Mouse (Mus musculus) erythroid progenitor cell, adult 5-6 weeks (primary cell): Measurements from ENCODE around the gene Gm28710. TPM values are rescaled to one million over a fixed set of nuclear protein-coding genes. Genes with fewer than 3 reads are reported as not detected.

Experiments
- ATAC-seq: replicated peaks from 2 replicates; pipeline ENCODE4 v1.8.0; 2016; ENCODE audit warnings: moderate number of reproducible peaks, mild to moderate bottlenecking, moderate TSS enrichment, inconsistent platforms; ENCODE audit not compliant: poor library complexity, low FRiP score, severe bottlenecking
- total RNA-seq, 2 experiments: library from RNA; stranded (forward) in 1 of 2; stranded (reverse) in 1 of 2; fragments of 150-400 nt in 1 of 2; fragments of 186-747, 209-891 nt in 1 of 2; gene quantifications; 2 replicates each; pipeline versions ENCODE4 v1.2.3 to v1.2.4; 2015 to 2017; ENCODE audit warnings: low replicate concordance in 2 of 2

Gm28710 gene
- total RNA-seq (2015; ENCODE audit: low replicate concordance) (not detected in 2 replicates), total RNA-seq (2017; ENCODE audit: low replicate concordance) (not detected in 2 replicates)

- ATAC-seq, result no peak
These were observed at the start of gene Gm28710 for GRCm38 (mm10) chr5:16791243-16791860. Gene Gm28710 (plus strand): TSS chr5:16791810.

DNA sequence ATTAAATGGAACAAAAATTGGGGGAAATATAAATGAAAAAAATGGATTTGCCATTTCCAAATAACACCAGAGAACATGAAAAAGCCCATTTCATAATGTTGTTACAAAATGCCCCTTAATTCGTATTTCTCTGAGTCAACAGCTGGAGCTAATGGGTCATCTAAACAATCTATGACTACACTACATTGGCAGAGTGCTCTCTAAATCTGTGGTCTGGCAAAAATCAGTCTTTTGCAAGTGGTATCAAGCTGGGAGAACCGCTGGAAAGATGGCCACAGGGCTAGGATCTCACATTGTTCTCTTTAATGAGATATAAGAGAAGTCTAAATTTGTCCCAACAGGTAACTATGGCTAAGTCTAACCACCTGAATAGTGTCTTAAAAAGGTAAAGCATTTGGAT is 14.4 kb upstream of the Gm28710 start:
- ATAC-seq, result no peak

DNA sequence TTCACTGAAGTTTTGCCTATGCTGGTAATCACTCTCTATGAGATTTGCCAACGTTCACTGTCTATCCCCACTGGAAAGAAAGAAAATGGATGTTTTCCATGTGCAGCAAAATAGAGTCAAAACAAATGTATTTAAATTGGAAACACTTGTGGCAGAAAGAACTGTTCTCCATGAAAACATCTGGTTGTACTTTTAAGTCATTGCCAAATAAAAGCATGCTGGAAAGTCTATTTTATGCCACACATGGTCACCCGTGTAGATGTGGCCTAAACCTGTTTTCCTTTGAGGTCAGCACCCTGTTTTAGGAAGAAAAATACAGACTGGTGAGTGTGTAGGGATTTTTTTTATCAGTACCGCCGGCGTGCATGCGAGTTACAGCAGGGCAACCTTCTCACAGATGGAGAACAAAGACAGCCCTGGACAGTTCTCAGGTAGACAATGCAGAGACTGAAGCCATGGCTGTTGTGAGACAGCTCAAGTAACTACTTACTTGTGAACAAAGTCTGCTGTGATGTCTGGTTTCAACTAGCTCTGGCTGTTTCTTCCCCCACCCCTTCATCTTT is 12.9 kb upstream of the Gm28710 start:
- ATAC-seq, result no peak

DNA sequence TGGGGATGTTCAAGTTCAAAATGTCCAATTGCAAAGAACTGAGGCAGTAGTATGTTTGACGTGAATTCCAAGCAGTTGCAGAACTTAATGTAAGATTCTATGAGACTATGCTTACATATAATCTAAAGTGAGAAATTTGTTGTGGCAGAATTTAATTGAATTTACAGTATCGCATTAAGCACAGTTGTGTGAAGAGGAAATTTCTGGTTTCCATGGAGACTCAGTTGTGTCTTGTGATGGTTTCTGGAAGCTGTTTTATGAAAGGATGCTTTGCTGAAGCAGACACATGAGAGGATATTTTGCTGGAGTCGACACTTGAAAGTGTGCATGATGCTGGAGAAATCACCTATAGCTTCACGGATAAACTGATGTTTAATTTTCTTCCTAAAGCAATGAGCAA is 6.0 kb upstream of the Gm28710 start:
- no peak for ATAC-seq

DNA sequence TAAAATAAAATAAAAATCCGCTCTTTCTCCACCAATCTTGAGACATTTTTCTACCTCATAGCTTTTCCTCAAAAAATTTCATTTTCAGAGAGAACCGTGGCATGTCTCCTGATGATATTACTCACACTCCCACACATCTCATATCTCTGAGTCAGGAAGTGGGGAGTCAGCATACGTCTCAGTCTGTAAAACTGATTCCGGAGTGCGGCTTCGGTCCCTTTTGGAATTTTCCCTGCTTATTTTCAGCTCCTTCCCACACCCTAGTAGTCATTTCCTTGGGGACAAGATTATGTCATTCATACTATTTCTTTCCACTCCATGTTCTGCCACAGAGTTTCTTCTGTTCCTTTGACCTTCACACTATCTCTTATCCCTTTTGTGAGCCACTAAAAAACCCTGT is 3.4 kb downstream of the Gm28710 start:
- no peak for ATAC-seq

DNA sequence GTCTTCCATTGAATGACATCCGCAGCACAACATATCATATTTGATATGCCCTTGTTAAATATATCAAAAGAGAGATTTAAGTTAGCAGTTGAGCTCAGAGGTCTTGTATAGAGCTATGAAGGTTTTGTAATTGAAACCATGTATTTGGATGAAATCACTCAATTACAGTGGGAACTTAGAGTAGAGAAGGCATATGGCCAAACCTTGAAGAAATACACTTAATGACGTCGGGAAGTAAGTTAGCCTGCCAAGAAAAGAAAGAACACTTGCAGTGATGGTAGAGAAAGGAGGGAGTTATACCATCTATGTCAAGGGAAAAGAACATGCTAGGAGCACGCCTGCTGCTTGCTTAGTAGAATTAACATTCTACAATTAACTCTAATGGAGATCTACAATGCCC is 11.1 kb downstream of the Gm28710 start:
- ATAC-seq, result no peak

DNA sequence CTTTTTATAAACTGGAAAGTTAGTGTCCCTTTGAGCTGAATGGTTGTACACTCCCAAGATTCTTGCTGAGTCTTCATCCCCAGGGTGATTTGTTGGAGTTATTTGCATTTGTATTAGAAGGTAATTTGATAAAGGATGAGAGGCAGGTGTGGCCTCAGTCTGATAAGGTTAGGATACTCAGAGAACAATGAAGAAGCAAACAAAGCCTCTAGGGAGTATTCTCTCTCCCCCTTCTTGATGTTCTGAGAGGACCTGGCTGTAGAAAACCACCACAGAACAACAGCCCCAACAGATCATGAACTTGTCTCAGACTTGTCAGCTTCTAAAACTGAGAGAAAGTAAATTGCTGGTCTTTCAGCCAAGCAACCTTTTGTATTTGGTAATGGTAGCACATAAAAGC is 47.4 kb downstream of the Gm28710 start:
- ATAC-seq, result no peak

- ATAC-seq, result no peak
These were observed 77.8 kb downstream of the Gm28710 start for GRCm38 (mm10) chr5:16869309-16869915.

DNA sequence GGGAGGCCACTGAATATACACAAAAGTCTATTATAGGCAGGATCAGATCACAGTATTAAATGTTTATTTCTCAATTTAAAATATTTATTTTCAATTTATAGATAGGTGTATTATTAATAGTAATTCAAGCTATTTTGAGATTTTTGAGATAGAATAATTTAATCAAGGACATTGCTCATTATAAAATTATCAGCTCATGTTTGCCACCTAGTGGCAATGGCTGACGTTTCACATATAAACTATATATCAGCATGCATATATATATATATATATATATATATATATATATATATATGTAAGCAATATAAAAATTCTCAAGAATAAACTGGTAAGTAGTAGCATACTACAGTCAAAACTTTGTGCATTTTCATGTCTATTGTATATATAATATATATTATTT is 102.6 kb downstream of the Gm28710 start:
- no peak for ATAC-seq

DNA sequence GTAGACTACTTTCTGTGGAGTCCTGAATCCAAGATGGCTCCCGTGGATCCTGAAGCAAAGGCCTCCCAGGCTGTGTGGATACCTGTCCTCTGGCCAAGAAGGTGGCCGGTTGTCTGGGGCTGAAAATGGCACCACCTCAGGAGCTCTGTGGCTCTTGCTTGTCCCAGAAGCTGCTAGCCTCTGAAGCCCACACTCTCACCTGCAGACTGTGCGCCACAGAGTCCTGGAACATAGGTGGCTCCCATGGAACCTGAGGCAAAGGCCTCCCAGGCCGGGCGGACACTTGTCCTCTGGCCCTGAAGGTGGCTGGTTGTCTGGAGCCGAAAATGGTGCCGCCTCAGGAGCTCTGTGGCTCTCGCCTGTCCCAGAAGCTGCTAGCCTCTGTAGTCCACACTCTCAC is 128.2 kb downstream of the Gm28710 start:
- ATAC-seq, result no peak

DNA sequence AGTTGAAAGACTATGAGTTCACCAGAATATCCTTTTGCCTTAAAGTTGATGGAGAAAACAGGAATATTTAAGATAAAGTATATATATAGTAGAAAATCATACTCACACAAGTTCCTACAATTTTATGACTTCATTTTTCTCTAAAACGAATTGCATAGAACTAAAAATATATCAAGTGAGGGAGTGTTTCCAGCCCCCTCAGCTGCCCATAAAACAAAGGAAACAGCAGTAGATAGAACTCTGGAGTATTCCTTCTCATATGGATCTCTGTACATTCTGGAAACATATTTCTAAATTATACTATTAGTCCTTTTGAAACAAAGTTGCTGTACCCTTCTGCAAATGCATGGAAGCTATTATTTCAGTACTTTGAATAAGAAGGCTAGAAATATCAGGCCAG is 130.9 kb downstream of the Gm28710 start:
- ATAC-seq, result no peak

Other genes with a start within 250 kb of the Gm28710 start
- gene Hgf, start 238.3 kb upstream of the Gm28710 start, total RNA-seq (2015; ENCODE audit: low replicate concordance), result 3.2 and 8.4 TPM in 2 replicates
- 1.1 and 4.6 TPM in 2 replicates for gene Hgf, start 238.3 kb upstream of the Gm28710 start, total RNA-seq (2017; ENCODE audit: low replicate concordance)